Comparison of ENCODE assay signal across 26 mouse cellular contexts in genomic region chr17:85697976-85698375, GRCm38 (mm10). TPM values are rescaled to one million over a fixed set of nuclear protein-coding genes. Genes with fewer than 3 reads are reported as not detected.
DNase-seq lines count a peak whose midpoint lies in the region; ATAC-seq lines count a peak whose summit lies in the region.
"Had no signal": no experiment of that assay in that cellular context is flagged by ENCODE, and none has a peak within 500 bp of the region (broad histone marks: within the 10 kb centered on the region; RNA-seq: fewer than 3 reads in every experiment).

No protein-coding gene starts in this region.

- no peak overlapping the region for H3K4me2 ChIP-seq in forebrain, embryonic 15.5 days (replicated peaks)
- H3K4me2 ChIP-seq in forebrain, embryonic 12.5 days, result no peak overlapping the region
- H3K4me2 ChIP-seq in liver, embryonic 13.5 days, result no peak overlapping the region
- no peak overlapping the region for H3K4me2 ChIP-seq in liver, embryonic 11.5 days
- H3K4me2 ChIP-seq in embryonic facial prominence, embryonic 11.5 days (ENCODE audit: low read depth, low read length), result no peak overlapping the region
- H3K4me2 ChIP-seq: heart, embryonic 12.5 days; liver, embryonic 12.5 days had no signal

- WGBS in forebrain, embryonic 15.5 days, result 85% methylated on average over 1 of the region's 1 CpGs
- 77% methylated on average over 1 of the region's 1 CpGs for WGBS in forebrain, embryonic 12.5 days
- WGBS in liver, embryonic 13.5 days (ENCODE audit: insufficient replicate concordance), result 58% methylated on average over 1 of the region's 1 CpGs
- 77% methylated on average over 1 of the region's 1 CpGs for WGBS in liver, embryonic 11.5 days
- 75% methylated on average over 1 of the region's 1 CpGs for WGBS in embryonic facial prominence, embryonic 11.5 days

- DNase-seq in liver, embryonic 13.5 days, result no peak
- no peak for DNase-seq in liver, embryonic 11.5 days (ENCODE audit: low spot score)
- no peak for DNase-seq in embryonic facial prominence, embryonic 11.5 days (ENCODE audit: low spot score)
- DNase-seq in adrenal gland, postnatal 4 days (ENCODE audit: low spot score in 2 of 2), result no peak
- DNase-seq: adrenal gland, postnatal 14 days; cerebellum, adult 11 months; cerebellum, postnatal 14 days; embryo, embryonic 11 days; heart, adult 11 months; heart, postnatal 36 days; kidney, postnatal 25 days; left cerebral cortex, postnatal 4 days; right cerebral cortex, postnatal 4 days; thymus, postnatal 4 days had no signal

- H3K9ac ChIP-seq in forebrain, embryonic 15.5 days (replicated peaks), result no peak overlapping the region
- no peak overlapping the region for H3K9ac ChIP-seq in forebrain, embryonic 12.5 days
- H3K9ac ChIP-seq in liver, embryonic 13.5 days, result no peak overlapping the region
- no peak overlapping the region for H3K9ac ChIP-seq in liver, embryonic 11.5 days (ENCODE audit: low read depth, low read length)
- no peak overlapping the region for H3K9ac ChIP-seq in embryonic facial prominence, embryonic 11.5 days (replicated peaks; ENCODE audit: low read length)
- H3K9ac ChIP-seq: heart, embryonic 12.5 days; liver, embryonic 12.5 days had no signal

- peaks cover 35% of the 10 kb centered on the region for H3K27me3 ChIP-seq in forebrain, embryonic 15.5 days
- peaks cover 53% of the 10 kb centered on the region for H3K27me3 ChIP-seq in forebrain, embryonic 12.5 days
- peaks cover 40% of the 10 kb centered on the region for H3K27me3 ChIP-seq in liver, embryonic 13.5 days
- peaks cover 40% of the 10 kb centered on the region for H3K27me3 ChIP-seq in liver, embryonic 11.5 days (replicated peaks; ENCODE audit: control insufficient read depth, insufficient read depth, low read length)
- H3K27me3 ChIP-seq in embryonic facial prominence, embryonic 11.5 days (ENCODE audit: control insufficient read depth, insufficient read depth, low read length), result peaks cover 2% of the 10 kb centered on the region

- H3K27ac ChIP-seq in forebrain, embryonic 15.5 days (replicated peaks), result no peak overlapping the region
- H3K27ac ChIP-seq in forebrain, embryonic 12.5 days, result no peak overlapping the region
- H3K27ac ChIP-seq in liver, embryonic 13.5 days, result no peak overlapping the region
- H3K27ac ChIP-seq in liver, embryonic 11.5 days (ENCODE audit: low read depth, low read length), result no peak overlapping the region
- no peak overlapping the region for H3K27ac ChIP-seq in embryonic facial prominence, embryonic 11.5 days (replicated peaks; ENCODE audit: low read depth, low read length)
- H3K27ac ChIP-seq: liver, embryonic 12.5 days; macrophage had no signal

- ATAC-seq in forebrain, embryonic 15.5 days (replicated peaks), result 0 out of 2 replicates have a peak, but pooled peaks have one; percentile 19
- ATAC-seq in forebrain, embryonic 12.5 days (ENCODE audit: low FRiP score), result no peak
- peak; percentile 41; the same call in 1 of the 2 replicates for ATAC-seq in liver, embryonic 13.5 days (ENCODE audit: low read depth)
- ATAC-seq in liver, embryonic 11.5 days (replicated peaks; ENCODE audit: low FRiP score), result no peak; the same call in 1 of the 2 replicates
- 0 out of 2 replicates have a peak, but pooled peaks have one; percentile 39 for ATAC-seq in embryonic facial prominence, embryonic 11.5 days (replicated peaks; ENCODE audit: insufficient number of reproducible peaks, low FRiP score, low TSS enrichment, low read depth)
- peak; percentile 49 for ATAC-seq in megakaryocyte, adult 5-6 weeks (ENCODE audit: poor library complexity, severe bottlenecking)
- no peak for ATAC-seq in inflammation-experienced regulatory T-cells, adult 6 months
- ATAC-seq: activated CD4-positive, CD25-positive, alpha-beta regulatory T cell, adult 4 months; CD4-positive, CD25-positive, alpha-beta regulatory T cell, adult 4 months; hindbrain, embryonic 16.5 days; intestine, postnatal 0 days; liver, embryonic 12.5 days had no signal

- H3K36me3 ChIP-seq in forebrain, embryonic 15.5 days, result no peaks in the 10 kb centered on the region
- H3K36me3 ChIP-seq in forebrain, embryonic 12.5 days (replicated peaks), result no peaks in the 10 kb centered on the region
- H3K36me3 ChIP-seq in liver, embryonic 13.5 days, result no peaks in the 10 kb centered on the region
- H3K36me3 ChIP-seq in liver, embryonic 11.5 days (ENCODE audit: control insufficient read depth, insufficient read depth, low read length), result no peaks in the 10 kb centered on the region
- H3K36me3 ChIP-seq in embryonic facial prominence, embryonic 11.5 days (replicated peaks; ENCODE audit: control insufficient read depth, insufficient read depth, low read depth, low read length), result no peaks in the 10 kb centered on the region
- H3K36me3 ChIP-seq: heart, embryonic 12.5 days; liver, embryonic 12.5 days had no signal

- no peak overlapping the region for H3K4me3 ChIP-seq in forebrain, embryonic 15.5 days
- no peak overlapping the region for H3K4me3 ChIP-seq in forebrain, embryonic 12.5 days (replicated peaks)
- no peak overlapping the region for H3K4me3 ChIP-seq in liver, embryonic 13.5 days (replicated peaks)
- H3K4me3 ChIP-seq in liver, embryonic 11.5 days (ENCODE audit: low read depth, low read length), result no peak overlapping the region
- H3K4me3 ChIP-seq in embryonic facial prominence, embryonic 11.5 days (ENCODE audit: low read depth, low read length), result no peak overlapping the region
- H3K4me3 ChIP-seq: heart, embryonic 12.5 days; liver, embryonic 12.5 days had no signal

- H3K9me3 ChIP-seq in forebrain, embryonic 15.5 days, result no peaks in the 10 kb centered on the region
- H3K9me3 ChIP-seq in forebrain, embryonic 12.5 days, result no peaks in the 10 kb centered on the region; the same call in 1 of the 2 replicates
- 0 out of 2 replicates have a peak, but pooled peaks cover 4% of the 10 kb centered on the region for H3K9me3 ChIP-seq in liver, embryonic 13.5 days (replicated peaks)
- peaks cover 2% of the 10 kb centered on the region; the same call in 1 of the 2 replicates for H3K9me3 ChIP-seq in liver, embryonic 11.5 days (ENCODE audit: control insufficient read depth, low read length)
- H3K9me3 ChIP-seq in embryonic facial prominence, embryonic 11.5 days (replicated peaks; ENCODE audit: control insufficient read depth, low read length), result no peaks in the 10 kb centered on the region

- no peaks in the 10 kb centered on the region for H3K4me1 ChIP-seq in forebrain, embryonic 15.5 days
- H3K4me1 ChIP-seq in forebrain, embryonic 12.5 days, result no peaks in the 10 kb centered on the region
- no peaks in the 10 kb centered on the region for H3K4me1 ChIP-seq in liver, embryonic 13.5 days (replicated peaks)
- no peaks in the 10 kb centered on the region for H3K4me1 ChIP-seq in liver, embryonic 11.5 days (replicated peaks; ENCODE audit: control insufficient read depth, insufficient read depth, low read length)
- peaks cover 2% of the 10 kb centered on the region; the same call in 1 of the 2 replicates for H3K4me1 ChIP-seq in embryonic facial prominence, embryonic 11.5 days (ENCODE audit: control insufficient read depth, insufficient read depth, low read length)
- H3K4me1 ChIP-seq: liver, embryonic 12.5 days had no signal

RNA-seq across cellular contexts. Expression of gene Six2, which starts 9.9 kb away (rescaled TPM):
- 0.08 and 0.49 TPM in 2 replicates for polyA plus RNA-seq in forebrain, embryonic 15.5 days (2015; fragmentation: Nextera tagmentation; extraction: Ambion mirVana)
- 6.9 and 9.5 TPM in 2 replicates for polyA plus RNA-seq in forebrain, embryonic 12.5 days (2016; fragmentation: Nextera tagmentation; extraction: Ambion mirVana)
- 0.12 TPM in 1 of 2 replicates, not detected in the other for polyA plus RNA-seq in liver, embryonic 13.5 days (2015; fragmentation: Nextera tagmentation; extraction: Ambion mirVana)
- 0.69 and 1.0 TPM in 2 replicates for polyA plus RNA-seq in liver, embryonic 11.5 days (2014; fragmentation: Nextera tagmentation; extraction: Ambion mirVana)
- polyA plus RNA-seq in embryonic facial prominence, embryonic 11.5 days (2014; fragmentation: Nextera tagmentation; extraction: Ambion mirVana), result 42.5 and 55.0 TPM in 2 replicates
- not detected in 2 replicates for total RNA-seq in megakaryocyte, adult 5-6 weeks (2015)
- total RNA-seq in megakaryocyte, adult 5-6 weeks (2017), result not detected in 2 replicates
- polyA plus RNA-seq in inflammation-experienced regulatory T-cells, adult 6 months (2017; shearing (Covaris generic)), result not detected
- under 1 TPM; 0.28 to 0.50 TPM for total RNA-seq in adrenal gland, postnatal 4 days (2021)
- total RNA-seq: adrenal gland, postnatal 14 days; monocyte, adult 5-6 weeks had no signal
- polyA plus RNA-seq: activated CD4-positive, CD25-positive, alpha-beta regulatory T cell, adult 4 months; CD4-positive, CD25-positive, alpha-beta regulatory T cell, adult 4 months; macrophage had no signal

Comparison
In these comparisons a context has a peak if more than half of its experiments do, and no peak if none do; other contexts are left out.
1. ATAC-seq: peak in forebrain, embryonic 15.5 days (single experiment), liver, embryonic 13.5 days (single experiment), embryonic facial prominence, embryonic 11.5 days (single experiment) and megakaryocyte, adult 5-6 weeks (single experiment); none in forebrain, embryonic 12.5 days (single experiment), liver, embryonic 11.5 days (single experiment) and inflammation-experienced regulatory T-cells, adult 6 months (single experiment).